ENCODE assay signal across 12 mouse cellular contexts in genomic region chr6:140895441-140895840, GRCm38 (mm10).
"Had no signal": no experiment of that assay in that cellular context is flagged by ENCODE, and none has a peak within 500 bp of the region (broad histone marks: within the 10 kb centered on the region; RNA-seq: fewer than 3 reads in every experiment).

No protein-coding gene starts in this region.

- H3K9me3 ChIP-seq: limb, embryonic 15.5 days; liver, embryonic 12.5 days; lung, embryonic 15.5 days; neural tube, embryonic 15.5 days had no signal

- DNase-seq: kidney, postnatal 25 days; layer of hippocampus, adult 9-11 months; layer of hippocampus, postnatal 36 days; lung, postnatal 14 days; midbrain, embryonic 14.5 days; right cerebral cortex, adult 18-20 months had no signal

- H3K27me3 ChIP-seq: limb, embryonic 15.5 days; liver, embryonic 12.5 days; lung, embryonic 15.5 days; neural tube, embryonic 15.5 days had no signal

- ATAC-seq: liver, embryonic 12.5 days had no signal

- H3K4me1 ChIP-seq: liver, embryonic 12.5 days had no signal

- H3K4me2 ChIP-seq: limb, embryonic 15.5 days; liver, embryonic 12.5 days; lung, embryonic 15.5 days; neural tube, embryonic 15.5 days had no signal

- H3K36me3 ChIP-seq: limb, embryonic 15.5 days; liver, embryonic 12.5 days; lung, embryonic 15.5 days; neural tube, embryonic 15.5 days had no signal

- H3K4me3 ChIP-seq: limb, embryonic 15.5 days; liver, embryonic 12.5 days; lung, embryonic 15.5 days; myocyte; neural tube, embryonic 15.5 days had no signal

- H3K9ac ChIP-seq: limb, embryonic 15.5 days; liver, embryonic 12.5 days; lung, embryonic 15.5 days; neural tube, embryonic 15.5 days had no signal

- H3K27ac ChIP-seq: limb, embryonic 15.5 days; liver, embryonic 12.5 days; lung, embryonic 15.5 days; neural tube, embryonic 15.5 days; stomach, postnatal 0 days had no signal
